Mouse (Mus musculus) liver, postnatal 0 days (tissue): ENCODE measurements around the gene Meis3.

Experiments used
- CTCF ChIP-seq: sonication (generic); IDR thresholded peaks from 2 replicates; pipeline ENCODE4 v1.5.1; 2016; ENCODE audit warnings: antibody characterized with exemption, low read depth
- EP300 ChIP-seq: IDR thresholded peaks from 2 replicates; pipeline ENCODE4 v1.6.1; 2016; ENCODE audit warnings: antibody characterized with exemption, low read depth, mild to moderate bottlenecking

- TF ChIP-seq CTCF (no peak), EP300 (no peak)
Measured at GRCm38 (mm10) chr7:16147643-16148042, 27.2 kb upstream of the Meis3 start.
